Mouse (Mus musculus): Measurements from ENCODE around the gene Hivep3.

Gene Hivep3

GRCm38 (mm10) chr4:119947232-119948162 is 213.9 kb downstream of the Hivep3 start:
- DNase-seq (ENCODE audit: low spot score in 2 of 2): no peak

GRCm38 (mm10) chr4:119948406-119948805 is 214.8 kb downstream of the Hivep3 start:
- no peak for DNase-seq (ENCODE audit: low spot score in 2 of 2)

- no peak for DNase-seq (ENCODE audit: low spot score in 2 of 2)
Observed at GRCm38 (mm10) chr4:119948922-119949614, 215.5 kb downstream of the Hivep3 start.

GRCm38 (mm10) chr4:119950181-119950580 is 216.6 kb downstream of the Hivep3 start:
- DNase-seq (ENCODE audit: low spot score in 2 of 2): no peak

GRCm38 (mm10) chr4:119951081-119951480 is 217.5 kb downstream of the Hivep3 start:
- DNase-seq (ENCODE audit: low spot score in 2 of 2): no peak

GRCm38 (mm10) chr4:119955008-119955407 is 221.4 kb downstream of the Hivep3 start:
- no peak for DNase-seq (ENCODE audit: low spot score in 2 of 2)

GRCm38 (mm10) chr4:119957970-119958369 is 224.4 kb downstream of the Hivep3 start:
- DNase-seq (ENCODE audit: low spot score in 2 of 2): no peak

GRCm38 (mm10) chr4:119959293-119959692 is 225.7 kb downstream of the Hivep3 start:
- DNase-seq (ENCODE audit: low spot score in 2 of 2): no peak

- DNase-seq (ENCODE audit: low spot score in 2 of 2): no peak
Observed at GRCm38 (mm10) chr4:119959873-119960272, 226.3 kb downstream of the Hivep3 start.

- no peak for DNase-seq (ENCODE audit: low spot score in 2 of 2)
Observed at GRCm38 (mm10) chr4:119960523-119960922, 226.9 kb downstream of the Hivep3 start.

GRCm38 (mm10) chr4:119961164-119961563 is 227.6 kb downstream of the Hivep3 start:
- no peak for DNase-seq (ENCODE audit: low spot score in 2 of 2)

- DNase-seq (ENCODE audit: low spot score in 2 of 2): no peak
Observed at GRCm38 (mm10) chr4:119962066-119962465, 228.5 kb downstream of the Hivep3 start.

GRCm38 (mm10) chr4:119966105-119967072 is 232.8 kb downstream of the Hivep3 start:
- DNase-seq (ENCODE audit: low spot score in 2 of 2): no peak

- DNase-seq (ENCODE audit: low spot score in 2 of 2): no peak
Observed at GRCm38 (mm10) chr4:119967073-119967608, 233.6 kb downstream of the Hivep3 start.

GRCm38 (mm10) chr4:119967636-119968035 is 234.1 kb downstream of the Hivep3 start:
- DNase-seq (ENCODE audit: low spot score in 2 of 2): no peak

GRCm38 (mm10) chr4:119968071-119968470 is 234.5 kb downstream of the Hivep3 start:
- peak in 1 of 2 experiments; percentile 27 for DNase-seq (ENCODE audit: low spot score in 2 of 2)

GRCm38 (mm10) chr4:119968887-119969286 is 235.3 kb downstream of the Hivep3 start:
- no peak for DNase-seq (ENCODE audit: low spot score in 2 of 2)

- no peak for DNase-seq (ENCODE audit: low spot score in 2 of 2)
Observed at GRCm38 (mm10) chr4:119970166-119970565, 236.6 kb downstream of the Hivep3 start.

GRCm38 (mm10) chr4:119972375-119972774 is 238.8 kb downstream of the Hivep3 start:
- no peak for DNase-seq (ENCODE audit: low spot score in 2 of 2)

GRCm38 (mm10) chr4:119973729-119974605 is 240.4 kb downstream of the Hivep3 start:
- DNase-seq (ENCODE audit: low spot score in 2 of 2): no peak

Data from urinary bladder, postnatal 4 days (tissue).